Mouse (Mus musculus): ENCODE measurements at regions not wholly inside any gene's neighbourhood (a gene's known extent, or its start where the extent isn't known, plus 50 kb on each side); places are given as distances from the start of the nearest gene placed in this dataset.

GRCm38 (mm10) chr11:79762654-79763053 lies 171.6 kb downstream of the Rab11fip4 start:
- 94% methylated on average over 2 of the region's 2 CpGs for WGBS

GRCm38 (mm10) chr11:79762027-79762426 lies 171.0 kb downstream of the Rab11fip4 start:
- 67% methylated on average over 2 of the region's 2 CpGs for WGBS
- Histone ChIP-seq H3K27ac (ENCODE audit: low read length) (no peak overlapping the region), H3K9me3 (ENCODE audit: control insufficient read depth, low read length) (no peaks in the 10 kb centered on the region), H3K4me2 (ENCODE audit: low read depth, low read length) (no peak overlapping the region), H3K4me1 (replicated peaks; ENCODE audit: control insufficient read depth, insufficient read depth, low read length) (no peaks in the 10 kb centered on the region), H3K36me3 (ENCODE audit: control insufficient read depth, insufficient read depth, low read length) (no peaks in the 10 kb centered on the region), H3K27me3 (ENCODE audit: control insufficient read depth, insufficient read depth, low read depth, low read length) (peaks cover 3% of the 10 kb centered on the region), H3K9ac (ENCODE audit: low read length) (no peak overlapping the region), H3K4me3 (ENCODE audit: low read length) (no peak overlapping the region)
- ATAC-seq (ENCODE audit: low read depth), result no peak

More at GRCm38 (mm10) chr11:79762654-79763053, 171.6 kb downstream of the Rab11fip4 start:
- Histone ChIP-seq H3K4me1 (replicated peaks; ENCODE audit: control insufficient read depth, insufficient read depth, low read length) (no peaks in the 10 kb centered on the region), H3K27me3 (ENCODE audit: control insufficient read depth, insufficient read depth, low read depth, low read length) (peaks cover 3% of the 10 kb centered on the region), H3K4me3 (ENCODE audit: low read length) (no peak overlapping the region), H3K36me3 (ENCODE audit: control insufficient read depth, insufficient read depth, low read length) (no peaks in the 10 kb centered on the region), H3K27ac (ENCODE audit: low read length) (no peak overlapping the region), H3K4me2 (ENCODE audit: low read depth, low read length) (no peak overlapping the region), H3K9ac (ENCODE audit: low read length) (no peak overlapping the region), H3K9me3 (ENCODE audit: control insufficient read depth, low read length) (no peaks in the 10 kb centered on the region)
- ATAC-seq (ENCODE audit: low read depth), result no peak

- H3K36me3 ChIP-seq (ENCODE audit: control insufficient read depth, insufficient read depth, low read length), result no peaks in the 10 kb centered on the region
- H3K9me3 ChIP-seq (ENCODE audit: control insufficient read depth, low read length), result no peaks in the 10 kb centered on the region
- peaks cover 3% of the 10 kb centered on the region for H3K27me3 ChIP-seq (ENCODE audit: control insufficient read depth, insufficient read depth, low read depth, low read length)
- H3K4me1 ChIP-seq (replicated peaks; ENCODE audit: control insufficient read depth, insufficient read depth, low read length), result no peaks in the 10 kb centered on the region
- H3K4me3 ChIP-seq (ENCODE audit: low read length), result no peak overlapping the region
- 78% methylated on average over 4 of the region's 4 CpGs for WGBS
- no peak overlapping the region for H3K27ac ChIP-seq (ENCODE audit: low read length)
- ATAC-seq (ENCODE audit: low read depth), result no peak
- H3K4me2 ChIP-seq (ENCODE audit: low read depth, low read length), result no peak overlapping the region
- H3K9ac ChIP-seq (ENCODE audit: low read length), result no peak overlapping the region
These were observed 169.5 kb downstream of the Rab11fip4 start for GRCm38 (mm10) chr11:79760533-79760932.

- no peak overlapping the region for H3K9ac ChIP-seq (ENCODE audit: low read length)
- no peak overlapping the region for H3K27ac ChIP-seq (ENCODE audit: low read length)
- H3K9me3 ChIP-seq (ENCODE audit: control insufficient read depth, low read length), result no peaks in the 10 kb centered on the region
- WGBS, result 97% methylated on average over 3 of the region's 3 CpGs
- no peak overlapping the region for H3K4me2 ChIP-seq (ENCODE audit: low read depth, low read length)
- no peaks in the 10 kb centered on the region for H3K4me1 ChIP-seq (replicated peaks; ENCODE audit: control insufficient read depth, insufficient read depth, low read length)
- H3K36me3 ChIP-seq (ENCODE audit: control insufficient read depth, insufficient read depth, low read length), result no peaks in the 10 kb centered on the region
- no peak for ATAC-seq (ENCODE audit: low read depth)
- H3K4me3 ChIP-seq (ENCODE audit: low read length), result no peak overlapping the region
- H3K27me3 ChIP-seq (ENCODE audit: control insufficient read depth, insufficient read depth, low read depth, low read length), result no peaks in the 10 kb centered on the region; the same call in 1 of the 2 replicates
These were observed 167.3 kb downstream of the Rab11fip4 start for GRCm38 (mm10) chr11:79758281-79758680.

GRCm38 (mm10) chr11:79757513-79758071 lies 166.6 kb downstream of the Rab11fip4 start:
- WGBS, result 76% methylated on average over 5 of the region's 5 CpGs
- Histone ChIP-seq H3K36me3 (ENCODE audit: control insufficient read depth, insufficient read depth, low read length) (no peaks in the 10 kb centered on the region), H3K27ac (ENCODE audit: low read length) (no peak overlapping the region), H3K27me3 (ENCODE audit: control insufficient read depth, insufficient read depth, low read depth, low read length) (no peaks in the 10 kb centered on the region; the same call in 1 of the 2 replicates), H3K4me1 (replicated peaks; ENCODE audit: control insufficient read depth, insufficient read depth, low read length) (peaks cover 6% of the 10 kb centered on the region; the same call in 1 of the 2 replicates), H3K9ac (ENCODE audit: low read length) (no peak overlapping the region), H3K4me2 (ENCODE audit: low read depth, low read length) (no peak overlapping the region), H3K4me3 (ENCODE audit: low read length) (no peak overlapping the region), H3K9me3 (ENCODE audit: control insufficient read depth, low read length) (no peaks in the 10 kb centered on the region)
- ATAC-seq (ENCODE audit: low read depth), result no peak

- Histone ChIP-seq H3K9ac (ENCODE audit: low read length) (no peak overlapping the region), H3K27ac (ENCODE audit: low read length) (no peak overlapping the region), H3K4me3 (ENCODE audit: low read length) (no peak overlapping the region), H3K4me1 (replicated peaks; ENCODE audit: control insufficient read depth, insufficient read depth, low read length) (peaks cover 7% of the 10 kb centered on the region; the same call in 1 of the 2 replicates), H3K36me3 (ENCODE audit: control insufficient read depth, insufficient read depth, low read length) (no peaks in the 10 kb centered on the region), H3K27me3 (ENCODE audit: control insufficient read depth, insufficient read depth, low read depth, low read length) (no peaks in the 10 kb centered on the region), H3K9me3 (ENCODE audit: control insufficient read depth, low read length) (no peaks in the 10 kb centered on the region), H3K4me2 (ENCODE audit: low read depth, low read length) (no peak overlapping the region)
- WGBS, result 78% methylated on average over 9 of the region's 9 CpGs
- ATAC-seq (ENCODE audit: low read depth), result no peak
These were observed 165.4 kb downstream of the Rab11fip4 start for GRCm38 (mm10) chr11:79756305-79756846.

- WGBS, result 83% methylated on average over 2 of the region's 2 CpGs
- no peaks in the 10 kb centered on the region for H3K9me3 ChIP-seq (ENCODE audit: control insufficient read depth, low read length)
- H3K4me2 ChIP-seq (ENCODE audit: low read depth, low read length), result no peak overlapping the region
- H3K4me3 ChIP-seq (ENCODE audit: low read length), result no peak overlapping the region
- H3K9ac ChIP-seq (ENCODE audit: low read length), result no peak overlapping the region
- H3K27me3 ChIP-seq (ENCODE audit: control insufficient read depth, insufficient read depth, low read depth, low read length), result no peaks in the 10 kb centered on the region
- peaks cover 14% of the 10 kb centered on the region for H3K4me1 ChIP-seq (replicated peaks; ENCODE audit: control insufficient read depth, insufficient read depth, low read length)
- no peak overlapping the region for H3K27ac ChIP-seq (ENCODE audit: low read length)
- H3K36me3 ChIP-seq (ENCODE audit: control insufficient read depth, insufficient read depth, low read length), result no peaks in the 10 kb centered on the region
- no peak for ATAC-seq (ENCODE audit: low read depth)
These were observed 162.5 kb downstream of the Rab11fip4 start for GRCm38 (mm10) chr11:79753491-79753890.

GRCm38 (mm10) chr11:79752717-79753480 lies 161.9 kb downstream of the Rab11fip4 start:
- Histone ChIP-seq H3K9me3 (ENCODE audit: control insufficient read depth, low read length) (no peaks in the 10 kb centered on the region), H3K4me3 (ENCODE audit: low read length) (no peak overlapping the region), H3K9ac (ENCODE audit: low read length) (no peak overlapping the region), H3K27ac (ENCODE audit: low read length) (peak overlapping the region; percentile 54), H3K36me3 (ENCODE audit: control insufficient read depth, insufficient read depth, low read length) (no peaks in the 10 kb centered on the region), H3K4me1 (replicated peaks; ENCODE audit: control insufficient read depth, insufficient read depth, low read length) (peaks cover 14% of the 10 kb centered on the region), H3K27me3 (ENCODE audit: control insufficient read depth, insufficient read depth, low read depth, low read length) (no peaks in the 10 kb centered on the region), H3K4me2 (ENCODE audit: low read depth, low read length) (no peak overlapping the region)
- ATAC-seq (ENCODE audit: low read depth), result peak; percentile 34; the same call in 1 of the 2 replicates
- 46% methylated on average over 7 of the region's 7 CpGs for WGBS
